Mouse (Mus musculus): ENCODE data around the gene Zdhhc9. TPM values are rescaled to one million over a fixed set of nuclear protein-coding genes. Genes with fewer than 3 reads are reported as not detected.

Gene Zdhhc9
- polyA plus RNA-seq, 1 experiment from 2014 or later, result 6.2 TPM

- no peak for ATAC-seq (ENCODE audit: low FRiP score, low read depth)
- Histone ChIP-seq H3K9ac (no peak overlapping the region), H3K4me2 (replicated peaks) (no peak overlapping the region), H3K9me3 (no peaks in the 10 kb centered on the region), H3K27me3 (replicated peaks) (no peaks in the 10 kb centered on the region), H3K4me1 (no peaks in the 10 kb centered on the region), H3K36me3 (no peaks in the 10 kb centered on the region), H3K27ac (no peak overlapping the region), H3K4me3 (no peak overlapping the region)
- 42% methylated on average over 14 of the region's 14 CpGs for WGBS
These were observed 69.1 kb downstream of the Zdhhc9 start for GRCm38 (mm10) chrX:48139368-48140285.

GRCm38 (mm10) chrX:48138539-48139275 lies 70.0 kb downstream of the Zdhhc9 start:
- no peaks in the 10 kb centered on the region for H3K36me3 ChIP-seq
- WGBS, result 47% methylated on average over 7 of the region's 7 CpGs
- H3K4me1 ChIP-seq, result no peaks in the 10 kb centered on the region
- H3K9me3 ChIP-seq, result no peaks in the 10 kb centered on the region
- H3K27ac ChIP-seq, result no peak overlapping the region
- ATAC-seq (ENCODE audit: low FRiP score, low read depth), result no peak
- no peak overlapping the region for H3K9ac ChIP-seq
- no peak overlapping the region for H3K4me3 ChIP-seq
- no peak overlapping the region for H3K4me2 ChIP-seq (replicated peaks)
- no peaks in the 10 kb centered on the region for H3K27me3 ChIP-seq (replicated peaks)

GRCm38 (mm10) chrX:48138011-48138410 lies 70.7 kb downstream of the Zdhhc9 start:
- 72% methylated on average over 6 of the region's 6 CpGs for WGBS
- H3K9ac ChIP-seq, result no peak overlapping the region
- ATAC-seq (ENCODE audit: low FRiP score, low read depth), result no peak
- no peak overlapping the region for H3K4me3 ChIP-seq
- H3K9me3 ChIP-seq, result no peaks in the 10 kb centered on the region
- H3K27me3 ChIP-seq (replicated peaks), result no peaks in the 10 kb centered on the region
- no peak overlapping the region for H3K4me2 ChIP-seq (replicated peaks)
- H3K4me1 ChIP-seq, result no peaks in the 10 kb centered on the region
- H3K36me3 ChIP-seq, result no peaks in the 10 kb centered on the region
- H3K27ac ChIP-seq, result no peak overlapping the region

GRCm38 (mm10) chrX:48136935-48137334 lies 71.7 kb downstream of the Zdhhc9 start:
- Histone ChIP-seq H3K4me1 (no peaks in the 10 kb centered on the region), H3K27ac (no peak overlapping the region), H3K4me2 (replicated peaks) (no peak overlapping the region), H3K9me3 (no peaks in the 10 kb centered on the region), H3K36me3 (no peaks in the 10 kb centered on the region), H3K4me3 (no peak overlapping the region), H3K9ac (no peak overlapping the region), H3K27me3 (replicated peaks) (no peaks in the 10 kb centered on the region)
- 79% methylated on average over 4 of the region's 4 CpGs for WGBS
- ATAC-seq (ENCODE audit: low FRiP score, low read depth), result no peak

GRCm38 (mm10) chrX:48129167-48129566 lies 79.5 kb downstream of the Zdhhc9 start:
- no peak for ATAC-seq (ENCODE audit: low FRiP score, low read depth)
- Histone ChIP-seq H3K4me2 (replicated peaks) (no peak overlapping the region), H3K27ac (no peak overlapping the region), H3K4me3 (no peak overlapping the region), H3K36me3 (no peaks in the 10 kb centered on the region), H3K9ac (no peak overlapping the region), H3K4me1 (no peaks in the 10 kb centered on the region), H3K9me3 (no peaks in the 10 kb centered on the region), H3K27me3 (replicated peaks) (no peaks in the 10 kb centered on the region)
- WGBS, result 89% methylated on average over 1 of the region's 1 CpGs

GRCm38 (mm10) chrX:48127502-48128218 lies 81.0 kb downstream of the Zdhhc9 start:
- 85% methylated on average over 6 of the region's 6 CpGs for WGBS
- H3K4me2 ChIP-seq (replicated peaks), result no peak overlapping the region
- no peak overlapping the region for H3K27ac ChIP-seq
- H3K4me1 ChIP-seq, result no peaks in the 10 kb centered on the region
- no peak overlapping the region for H3K4me3 ChIP-seq
- no peak overlapping the region for H3K9ac ChIP-seq
- no peaks in the 10 kb centered on the region for H3K9me3 ChIP-seq
- no peaks in the 10 kb centered on the region for H3K27me3 ChIP-seq (replicated peaks)
- no peaks in the 10 kb centered on the region for H3K36me3 ChIP-seq
- no peak for ATAC-seq (ENCODE audit: low FRiP score, low read depth)

GRCm38 (mm10) chrX:48126903-48127476 lies 81.7 kb downstream of the Zdhhc9 start:
- ATAC-seq (ENCODE audit: low FRiP score, low read depth), result no peak
- H3K9ac ChIP-seq, result no peak overlapping the region
- H3K4me3 ChIP-seq, result no peak overlapping the region
- no peaks in the 10 kb centered on the region for H3K4me1 ChIP-seq
- H3K36me3 ChIP-seq, result no peaks in the 10 kb centered on the region
- WGBS, result 73% methylated on average over 6 of the region's 6 CpGs
- no peak overlapping the region for H3K4me2 ChIP-seq (replicated peaks)
- no peaks in the 10 kb centered on the region for H3K27me3 ChIP-seq (replicated peaks)
- no peak overlapping the region for H3K27ac ChIP-seq
- no peaks in the 10 kb centered on the region for H3K9me3 ChIP-seq

GRCm38 (mm10) chrX:48124132-48125071 lies 84.3 kb downstream of the Zdhhc9 start:
- H3K27me3 ChIP-seq (replicated peaks), result no peaks in the 10 kb centered on the region
- H3K4me2 ChIP-seq (replicated peaks), result no peak overlapping the region; the same call in 1 of the 2 replicates
- WGBS, result 31% methylated on average over 17 of the region's 17 CpGs
- no peaks in the 10 kb centered on the region for H3K36me3 ChIP-seq
- no peak; the same call in 1 of the 2 replicates for ATAC-seq (ENCODE audit: low FRiP score, low read depth)
- H3K27ac ChIP-seq, result no peak overlapping the region
- H3K9ac ChIP-seq, result no peak overlapping the region
- no peak overlapping the region for H3K4me3 ChIP-seq
- no peaks in the 10 kb centered on the region for H3K4me1 ChIP-seq
- no peaks in the 10 kb centered on the region for H3K9me3 ChIP-seq

Other genes with a start within 250 kb of the Zdhhc9 start
- 3.6 and 3.7 TPM in 2 replicates for gene Apln, start 174.0 kb downstream of the Zdhhc9 start, polyA plus RNA-seq (2016; fragmentation: Nextera tagmentation; extraction: Ambion mirVana)
- 0.79 and 0.82 TPM in 2 replicates for gene Xpnpep2, start 100.2 kb downstream of the Zdhhc9 start, polyA plus RNA-seq (2016; fragmentation: Nextera tagmentation; extraction: Ambion mirVana)
- gene Sash3, start 62.4 kb downstream of the Zdhhc9 start, polyA plus RNA-seq (2016; fragmentation: Nextera tagmentation; extraction: Ambion mirVana), result 1.5 and 1.6 TPM in 2 replicates
- gene Utp14a, start 48.0 kb upstream of the Zdhhc9 start, polyA plus RNA-seq (2016; fragmentation: Nextera tagmentation; extraction: Ambion mirVana), result 18.3 and 21.0 TPM in 2 replicates
- gene Bcorl1, start 132.5 kb upstream of the Zdhhc9 start, polyA plus RNA-seq (2016; fragmentation: Nextera tagmentation; extraction: Ambion mirVana), result 5.4 and 5.9 TPM in 2 replicates